Mouse (Mus musculus) T-helper 17 cell (primary cell): ENCODE measurements around the gene Rab27a.
"Not testable (repeated sequence)": the region's sequence is repeated elsewhere in the genome, so short reads cannot be mapped to it uniquely, and the experiment has no call there.

Source experiments
- in situ Hi-C, 2 experiments: fragments of 300-600 bp; cut with MboI, MseI; formaldehyde crosslinking; loops; 1 replicate in 1 of 2; 2 replicates in 1 of 2; pipeline ENCODE4 v1.15.1; 2025; ENCODE audit warnings: high pct_unique_total_duplicates in 2 of 2

Rab27a gene

GRCm38 (mm10) chr9:73089222-73089920 is 44.7 kb downstream of the Rab27a start:
- in situ Hi-C loops, result loop anchor here in 1 of 2 experiments (5.0 kb wide), 2 partner anchors 47 to 122 kb away; partner anchors contain the start of genes Pigb and Rab27a

- in situ Hi-C loops, result loop anchor here (5.0 kb wide), 3 partner anchors 48 to 323 kb away; partner anchors contain the start of genes Pigb (in 1 of the 2) and Rab27a (in 1 of the 2)
Observed at GRCm38 (mm10) chr9:73090121-73090520, 45.5 kb downstream of the Rab27a start.

GRCm38 (mm10) chr9:73091747-73092146 is 47.1 kb downstream of the Rab27a start:
- in situ Hi-C loops, result loop anchor here (5.0 kb wide), 3 partner anchors 49 to 324 kb away; partner anchors contain the start of genes Pigb (in 1 of the 2) and Rab27a (in 1 of the 2)

- in situ Hi-C loops, result loop anchor here (5.0 kb wide), 3 partner anchors 52 to 327 kb away; partner anchors contain the start of genes Pigb (in 1 of the 2) and Rab27a (in 1 of the 2)
Observed at GRCm38 (mm10) chr9:73094580-73094979, 49.9 kb downstream of the Rab27a start.

GRCm38 (mm10) chr9:73097898-73098297 is 53.2 kb downstream of the Rab27a start:
- in situ Hi-C loops, result no loop called here

- in situ Hi-C loops, result no loop called here
Observed at GRCm38 (mm10) chr9:73101536-73101935, 56.9 kb downstream of the Rab27a start, which contains the start of gene Khdc3. Gene Khdc3, plus strand, starts transcription at chr9:73101836.

- in situ Hi-C loops, result no loop called here
Observed at GRCm38 (mm10) chr9:73102181-73102580, 57.5 kb downstream of the Rab27a start, which contains the start of gene Gm20509. Gene Gm20509, plus strand, starts transcription at chr9:73102470.

GRCm38 (mm10) chr9:73103159-73103879 is 58.7 kb downstream of the Rab27a start:
- in situ Hi-C loops, result no loop called here

- in situ Hi-C loops, result no loop called here
Observed at GRCm38 (mm10) chr9:73103880-73104198, 59.2 kb downstream of the Rab27a start.

GRCm38 (mm10) chr9:73105141-73105540 is 60.5 kb downstream of the Rab27a start:
- in situ Hi-C loops, result no loop called here

GRCm38 (mm10) chr9:73105771-73106170 is 61.1 kb downstream of the Rab27a start:
- in situ Hi-C loops, result no loop called here

- in situ Hi-C loops, result no loop called here
Observed at GRCm38 (mm10) chr9:73112919-73113906, 68.6 kb downstream of the Rab27a start, which contains the start of gene Rsl24d1. Gene Rsl24d1, plus strand, starts transcription at chr9:73113426.

GRCm38 (mm10) chr9:73116704-73117103 is 72.0 kb downstream of the Rab27a start:
- in situ Hi-C loops, result not testable (repeated sequence)

GRCm38 (mm10) chr9:73118012-73118411 is 73.4 kb downstream of the Rab27a start:
- in situ Hi-C loops, result no loop called here

GRCm38 (mm10) chr9:73121735-73122134 is 77.1 kb downstream of the Rab27a start:
- in situ Hi-C loops, result no loop called here

- in situ Hi-C loops, result no loop called here
Observed at GRCm38 (mm10) chr9:73125043-73125570, 80.5 kb downstream of the Rab27a start.

GRCm38 (mm10) chr9:73127457-73127856 is 82.8 kb downstream of the Rab27a start:
- in situ Hi-C loops, result no loop called here

- in situ Hi-C loops, result no loop called here
Observed at GRCm38 (mm10) chr9:73129875-73130274, 85.2 kb downstream of the Rab27a start.

- in situ Hi-C loops, result no loop called here
Observed at GRCm38 (mm10) chr9:73130529-73130928, 85.9 kb downstream of the Rab27a start.

- in situ Hi-C loops, result no loop called here
Observed at GRCm38 (mm10) chr9:73137341-73137886, 92.8 kb downstream of the Rab27a start.
